Mouse (Mus musculus): ENCODE results near the gene Slc47a1.

DNA sequence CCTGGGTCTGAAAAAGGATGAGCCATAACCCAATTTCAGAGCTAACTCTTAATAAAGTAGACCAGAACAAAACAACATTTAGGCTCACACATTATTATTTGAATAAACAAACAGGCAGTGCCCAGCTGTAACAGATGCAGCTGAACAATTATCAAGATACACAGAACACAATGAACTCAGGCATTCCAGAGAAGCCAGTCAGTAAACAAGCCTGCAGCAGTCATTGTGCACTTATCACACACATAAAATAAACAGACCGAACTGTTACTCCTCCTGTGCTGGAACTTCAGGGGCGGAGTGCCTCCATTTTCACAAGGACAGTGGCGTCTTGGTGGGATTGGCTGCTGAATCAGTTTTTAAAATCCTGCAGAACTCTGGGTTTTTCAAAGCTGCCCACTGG is 83.7 kb downstream of the Slc47a1 start:
- TF ChIP-seq CTCF (conservative IDR thresholded peaks at IDR 0.05; ENCODE audit: low read length) (no peak), NANOG (IDR thresholded peaks at IDR 0.05; ENCODE audit: borderline replicate concordance, low read length) (no peak)
